Mouse (Mus musculus) CH12.LX (cell line): ENCODE measurements around the gene Chgb. TPM values are rescaled to one million over a fixed set of nuclear protein-coding genes. Genes with fewer than 3 reads are reported as not detected.

ENCODE experiments used
- DNase-seq: peaks from one replicate; pipeline ENCODE4 v3.0.0-alpha.2; 2013; ENCODE audit errors: extremely low read depth
- H3K27ac ChIP-seq: 2 replicates; pipeline ENCODE4 v1.5.1; 2012; ENCODE audit warnings: low read depth, mild to moderate bottlenecking, control low read depth, moderate library complexity; ENCODE audit not compliant: insufficient read depth
- H3K27me3 ChIP-seq: replicated peaks from 2 replicates; pipeline ENCODE3; 2012; ENCODE audit warnings: inconsistent platforms
- H3K36me3 ChIP-seq, 2 experiments: replicated peaks in 1 of 2; 2 replicates each; pipeline versions ENCODE3 to v1.6.1; 2012; ENCODE audit warnings: inconsistent platforms in 1 of 2, low read length in 1 of 2, mild to moderate bottlenecking in 1 of 2, mixed read lengths in 1 of 2, moderate library complexity in 1 of 2; ENCODE audit not compliant: control insufficient read depth in 1 of 2, insufficient read depth in 1 of 2
- H3K4me1 ChIP-seq, 2 experiments: 2 replicates each; pipeline ENCODE4 v1.6.1; 2012; ENCODE audit warnings: inconsistent platforms in 1 of 2, moderate library complexity in 1 of 2; ENCODE audit not compliant: insufficient read depth in 2 of 2, control insufficient read depth in 1 of 2
- H3K4me2 ChIP-seq: 2 replicates; pipeline ENCODE4 v1.6.1; 2012; ENCODE audit warnings: low read depth, mild to moderate bottlenecking, control low read depth; ENCODE audit not compliant: poor library complexity, insufficient read depth, severe bottlenecking
- H3K4me3 ChIP-seq, 3 experiments: fragments of 150-350 bp in 1 of 3; sonication (generic) in 1 of 3; replicated peaks in 1 of 3; 2 replicates each; pipeline versions ENCODE3 to v1.5.1; 2011 to 2012; ENCODE audit warnings: low read depth in 2 of 3, low read length in 2 of 3, mild to moderate bottlenecking in 2 of 3, moderate library complexity in 2 of 3, control low read depth in 1 of 3, improper control_type of control experiment in 1 of 3, inconsistent platforms in 1 of 3, mixed read lengths in 1 of 3; ENCODE audit not compliant: poor library complexity in 1 of 3
- H3K79me2 ChIP-seq: replicated peaks from 2 replicates; pipeline ENCODE4 v1.6.1; 2012; ENCODE audit warnings: mild to moderate bottlenecking, moderate library complexity; ENCODE audit not compliant: control insufficient read depth, poor library complexity, insufficient read depth, severe bottlenecking; ENCODE audit errors: extremely low read depth
- H3K9ac ChIP-seq: 2 replicates; pipeline ENCODE4 v1.6.1; 2012; ENCODE audit warnings: low read depth, mild to moderate bottlenecking, control low read depth, moderate library complexity; ENCODE audit not compliant: insufficient read depth
- H3K9me3 ChIP-seq: replicated peaks from 2 replicates; pipeline ENCODE3; 2012; ENCODE audit warnings: low read length, inconsistent platforms, mixed read lengths
- BHLHE40 ChIP-seq: IDR thresholded peaks from 2 replicates; pipeline ENCODE4 v1.6.1; 2011; ENCODE audit warnings: mild to moderate bottlenecking, low read depth, low read length, improper control_type of control experiment
- CHD1 ChIP-seq: IDR thresholded peaks from 2 replicates; pipeline ENCODE4 v1.6.1; 2012; ENCODE audit warnings: low read depth, low read length, improper control_type of control experiment, inconsistent platforms
- CHD2 ChIP-seq: IDR thresholded peaks from 2 replicates; pipeline ENCODE4 v1.6.1; 2011; ENCODE audit warnings: low read length, improper control_type of control experiment
- ELF1 ChIP-seq: IDR thresholded peaks from 2 replicates; pipeline ENCODE4 v1.6.1; 2014; ENCODE audit warnings: low read depth, mild to moderate bottlenecking, inconsistent platforms, low read length, improper control_type of control experiment
- ETS1 ChIP-seq: conservative IDR thresholded peaks from 2 replicates; pipeline ENCODE4 v1.6.1; 2012; ENCODE audit warnings: low read depth, mild to moderate bottlenecking, inconsistent platforms, low read length, improper control_type of control experiment, moderate library complexity
- JUN ChIP-seq: IDR thresholded peaks from 2 replicates; pipeline ENCODE4 v1.6.1; 2011; ENCODE audit warnings: low read depth, mild to moderate bottlenecking, low read length, improper control_type of control experiment, moderate library complexity; ENCODE audit not compliant: insufficient read depth
- MAFK ChIP-seq: IDR thresholded peaks from 2 replicates; pipeline ENCODE4 v1.6.1; 2011; ENCODE audit warnings: low read length, improper control_type of control experiment; ENCODE audit not compliant: insufficient replicate concordance
- MAX ChIP-seq: IDR thresholded peaks from 2 replicates; pipeline ENCODE4 v1.6.1; 2011; ENCODE audit warnings: low read length, improper control_type of control experiment
- MAZ ChIP-seq: IDR thresholded peaks from 2 replicates; pipeline ENCODE4 v1.6.1; 2012; ENCODE audit warnings: low read depth, mild to moderate bottlenecking, inconsistent platforms, low read length, improper control_type of control experiment, moderate library complexity
- MXI1 ChIP-seq: IDR thresholded peaks from 2 replicates; pipeline ENCODE4 v1.6.1; 2011; ENCODE audit warnings: mild to moderate bottlenecking, low read depth, low read length, improper control_type of control experiment
- MYC ChIP-seq: IDR thresholded peaks from 2 replicates; pipeline ENCODE4 v1.6.1; 2011; ENCODE audit warnings: low read depth, mild to moderate bottlenecking, improper control_type of control experiment, low read length
- NRF1 ChIP-seq: IDR thresholded peaks from 2 replicates; pipeline ENCODE4 v1.6.1; 2014; ENCODE audit warnings: low read depth, mild to moderate bottlenecking, inconsistent platforms, low read length, improper control_type of control experiment, moderate library complexity
- POLR2A ChIP-seq: IDR thresholded peaks from 2 replicates; pipeline ENCODE4 v1.6.1; 2011; ENCODE audit warnings: low read depth, mild to moderate bottlenecking, improper control_type of control experiment, low read length
- POLR2AphosphoS2 ChIP-seq: IDR thresholded peaks from 2 replicates; pipeline ENCODE4 v1.6.1; 2011; ENCODE audit warnings: low read depth, low read length, improper control_type of control experiment
- SMC3 ChIP-seq: IDR thresholded peaks from 2 replicates; pipeline ENCODE4 v1.6.1; 2011; ENCODE audit warnings: low read depth, low read length, improper control_type of control experiment
- TBP ChIP-seq: conservative IDR thresholded peaks from 2 replicates; pipeline ENCODE4 v1.6.1; 2011; ENCODE audit warnings: low read depth, low read length, improper control_type of control experiment
- TCF12 ChIP-seq: IDR thresholded peaks from 2 replicates; pipeline ENCODE4 v1.6.1; 2014; ENCODE audit warnings: low read depth, mild to moderate bottlenecking, inconsistent platforms, low read length, improper control_type of control experiment
- UBTF ChIP-seq: IDR thresholded peaks from 2 replicates; pipeline ENCODE4 v1.6.1; 2012; ENCODE audit warnings: low read depth, mild to moderate bottlenecking, inconsistent platforms, low read length, improper control_type of control experiment, moderate library complexity
- USF1 ChIP-seq: IDR thresholded peaks from 2 replicates; pipeline ENCODE4 v1.6.1; 2014; ENCODE audit warnings: low read depth, mild to moderate bottlenecking, inconsistent platforms, low read length, improper control_type of control experiment
- USF2 ChIP-seq: conservative IDR thresholded peaks from 2 replicates; pipeline ENCODE4 v1.6.1; 2011; ENCODE audit warnings: low read depth, low read length, improper control_type of control experiment
- ZKSCAN1 ChIP-seq: IDR thresholded peaks from 2 replicates; pipeline ENCODE4 v1.6.1; 2012; ENCODE audit warnings: low read depth, inconsistent platforms, low read length, improper control_type of control experiment, borderline replicate concordance
- ZNF384 ChIP-seq: IDR thresholded peaks from 2 replicates; pipeline ENCODE4 v1.6.1; 2012; ENCODE audit warnings: low read depth, low read length, improper control_type of control experiment, inconsistent platforms
- dilution Hi-C: fragments of 300-500 bp; cut with MboI; formaldehyde crosslinking; loops from 2 replicates; pipeline ENCODE4 v1.14.3; 2020; ENCODE audit warnings: low sequenced_read_pairs; ENCODE audit not compliant: extremely low pct_unique_long_range_greater_than_20kb, extremely low pct_ligation_motif_present
- in situ Hi-C: fragments of 300-500 bp; cut with MboI; formaldehyde crosslinking; loops from 3 replicates; pipeline ENCODE4 v1.14.3; 2019; ENCODE audit warnings: low sequenced_read_pairs, low pct_ligation_motif_present, low pct_unique_long_range_greater_than_20kb, mixed read lengths
- polyA plus RNA-seq: library from polyadenylated mRNA; unstranded; fragments of >175 nt; gene quantifications from 2 replicates; pipeline ENCODE4 v1.2.1, GENCODE M21; 2012; ENCODE audit warnings: low read depth; ENCODE audit not compliant: insufficient read length
- total RNA-seq, 2 experiments: library from RNA; depleted of rRNA; stranded (reverse); fragments of 300-350 nt in 1 of 2; fragments of >200 nt in 1 of 2; gene quantifications; 2 replicates each; pipeline ENCODE4 v1.2.3; 2012 to 2014

Gene Chgb
- 0.08 and 0.13 TPM in 2 replicates for total RNA-seq (2012; rRNA removed)
- total RNA-seq (2014; rRNA removed), result not detected in 2 replicates
- 0.08 TPM in 1 of 2 replicates, not detected in the other for polyA plus RNA-seq

DNA sequence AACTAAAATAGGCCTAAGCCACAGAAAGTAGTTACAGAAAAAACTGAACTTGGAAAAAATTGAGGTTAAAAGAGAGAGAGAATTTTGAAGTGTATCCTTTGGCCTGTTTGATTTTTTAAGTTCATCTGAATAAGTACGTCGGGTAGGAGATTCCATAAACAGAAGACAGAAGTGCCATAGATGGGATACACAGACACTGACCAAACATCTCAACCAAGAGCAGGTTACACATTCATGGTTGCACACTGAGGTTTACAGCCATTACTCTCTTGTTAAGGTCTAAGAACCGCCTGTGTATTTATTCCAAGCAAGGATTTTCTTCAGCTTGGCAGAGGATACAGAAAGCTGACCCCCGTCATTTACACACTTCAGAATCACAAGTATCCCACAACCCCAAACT, at the start of gene Chgb:
Gene Chgb (plus strand): TSS at position 301 of the 400 bp plus-strand sequence.
- H3K4me3 ChIP-seq, result peak within 1 kb of the TSS in 1 of 3 experiments; percentile 17
- H3K36me3 ChIP-seq, result no peaks in the 10 kb centered on the region
- no peak within 1 kb of the TSS for H3K27ac ChIP-seq
- peak within 1 kb of the TSS; percentile 80; the same call in 1 of the 2 replicates for H3K4me2 ChIP-seq
- in situ Hi-C loops, result no loop called here
- dilution Hi-C loops, result no loop called here
- TF ChIP-seq MAZ (no peak), UBTF (no peak), TCF12 (no peak), MYC (no peak)
- H3K9ac ChIP-seq, result no peak within 1 kb of the TSS
- H3K27me3 ChIP-seq, result peaks cover 5% of the 10 kb centered on the region
- no peaks in the 10 kb centered on the region for H3K79me2 ChIP-seq
- H3K9me3 ChIP-seq, result no peaks in the 10 kb centered on the region
- peaks cover 4 to 7% of the 10 kb centered on the region in 2 experiments for H3K4me1 ChIP-seq
- no peak for DNase-seq

- dilution Hi-C loops, result no loop called here
- Histone ChIP-seq H3K27me3 (no peaks in the 10 kb centered on the region), H3K36me3 (no peaks in the 10 kb centered on the region), H3K9ac (no peak overlapping the region), H3K79me2 (no peaks in the 10 kb centered on the region), H3K4me3 (no peak overlapping the region), H3K9me3 (peaks cover 3% of the 10 kb centered on the region)
- no peak for DNase-seq
- TF ChIP-seq MAFK, result no peak
- no peak for TF ChIP-seq UBTF
- no peak for TF ChIP-seq POLR2AphosphoS2
- no peak for TF ChIP-seq CHD2
- TF ChIP-seq SMC3, result no peak
- no peak for TF ChIP-seq USF2
- TF ChIP-seq ELF1, result no peak
- no peak for TF ChIP-seq TBP
- TF ChIP-seq ZNF384, result no peak
- no peak for TF ChIP-seq MAZ
- TF ChIP-seq USF1, result no peak
- no peak for TF ChIP-seq MXI1
- no peak for TF ChIP-seq ZKSCAN1
- no peak for TF ChIP-seq BHLHE40
- no peak for TF ChIP-seq POLR2A
- TF ChIP-seq JUN, result no peak
- no peak for TF ChIP-seq NRF1
- TF ChIP-seq CHD1, result no peak
- no peak for TF ChIP-seq MAX
- no peak for TF ChIP-seq ETS1
- TF ChIP-seq, all 38 proteins: peak for 0
- H3K4me2 ChIP-seq, result no peak overlapping the region
- no peak overlapping the region for H3K27ac ChIP-seq
- H3K4me1 ChIP-seq, result no peaks in the 10 kb centered on the region
- in situ Hi-C loops, result no loop called here
Observed at GRCm38 (mm10) chr2:132732940-132733339, 48.1 kb upstream of the Chgb start.
